Mouse (Mus musculus) liver, embryonic 14.5 days (tissue): ENCODE measurements around the gene Fen1. TPM values are rescaled to one million over a fixed set of nuclear protein-coding genes. Genes with fewer than 3 reads are reported as not detected.

Source experiments
- ATAC-seq: fragments of 200-750 bp; cut with Nextera tagmentation; 2 replicates; pipeline ENCODE4 v1.8.0; 2017; ENCODE audit warnings: moderate number of reproducible peaks, mild to moderate bottlenecking, moderate library complexity; ENCODE audit not compliant: insufficient read depth
- DNase-seq, 3 experiments: peaks; one replicate each; pipeline ENCODE4 v3.0.0-alpha.2; 2012 to 2013; ENCODE audit warnings: low read depth in 3 of 3, low spot score in 3 of 3
- H3K27ac ChIP-seq: fragments of 300-500 bp; sonication (generic); 2 replicates; pipeline ENCODE4 v1.5.1; 2014; ENCODE audit warnings: moderate library complexity, mild to moderate bottlenecking, control low read depth, inconsistent platforms
- H3K27me3 ChIP-seq: fragments of 300-500 bp; sonication (generic); 2 replicates; pipeline ENCODE4 v1.6.1; 2014; ENCODE audit warnings: mild to moderate bottlenecking, low read length, moderate library complexity; ENCODE audit not compliant: control insufficient read depth, insufficient read depth
- H3K36me3 ChIP-seq: fragments of 300-500 bp; sonication (generic); replicated peaks from 2 replicates; pipeline ENCODE4 v1.6.1; 2014; ENCODE audit warnings: low read depth; ENCODE audit not compliant: control insufficient read depth, insufficient read depth
- H3K4me1 ChIP-seq, 2 experiments: fragments of 200-500 bp in 1 of 2; fragments of 300-500 bp in 1 of 2; sonication (generic) in 1 of 2; replicated peaks; 2 replicates each; pipeline ENCODE4 v1.6.1; 2012 to 2014; ENCODE audit warnings: antibody characterized with exemption in 1 of 2, inconsistent platforms in 1 of 2, low read length in 1 of 2; ENCODE audit not compliant: control insufficient read depth in 2 of 2, insufficient read depth in 2 of 2
- H3K4me2 ChIP-seq: fragments of 300-500 bp; sonication (generic); 2 replicates; pipeline ENCODE4 v1.6.1; 2014; ENCODE audit warnings: low read depth, mild to moderate bottlenecking, control low read depth, moderate library complexity
- H3K4me3 ChIP-seq, 2 experiments: fragments of 200-500 bp in 1 of 2; fragments of 300-500 bp in 1 of 2; sonication (generic) in 1 of 2; 2 replicates each; pipeline ENCODE4 v1.5.1; 2012 to 2014; ENCODE audit warnings: low read depth in 2 of 2, low read length in 2 of 2, mild to moderate bottlenecking in 2 of 2, control low read depth in 1 of 2, inconsistent platforms in 1 of 2, moderate library complexity in 1 of 2; ENCODE audit not compliant: insufficient read depth in 1 of 2
- H3K9ac ChIP-seq: fragments of 300-500 bp; sonication (generic); replicated peaks from 2 replicates; pipeline ENCODE4 v1.6.1; 2014; ENCODE audit warnings: mild to moderate bottlenecking, control low read depth, moderate library complexity
- H3K9me3 ChIP-seq: fragments of 300-500 bp; sonication (generic); 2 replicates; pipeline ENCODE4 v1.6.1; 2016; ENCODE audit warnings: low read length, mixed read lengths; ENCODE audit not compliant: control insufficient read depth
- CTCF ChIP-seq: IDR thresholded peaks from 2 replicates; pipeline ENCODE4 v1.5.1; 2016; ENCODE audit warnings: antibody characterized with exemption, low read depth, control low read depth
- EP300 ChIP-seq: IDR thresholded peaks from 2 replicates; pipeline ENCODE4 v1.6.1; 2016; ENCODE audit warnings: antibody characterized with exemption, low read depth
- WGBS: fragments of 180-500 bp; shearing (Covaris S2); extraction: QIAGEN DNeasy Blood & Tissue Kit; methylation state at CpG from one replicate; pipeline ENCODE4 v1.1.7; 2014; ENCODE audit not compliant: insufficient replicate concordance; 5-methylcytosine and 5-hydroxymethylcytosine counted together
- polyA plus RNA-seq, 2 experiments: library from polyadenylated mRNA; depleted of rRNA in 1 of 2; stranded (reverse) in 1 of 2; unstranded in 1 of 2; fragments of >200 nt; fragmentation: Nextera tagmentation in 1 of 2; extraction: Ambion mirVana in 1 of 2; gene quantifications; 2 replicates each; pipeline versions ENCODE4 v1.2.1 to v1.2.3; 2012 to 2014

Fen1 gene
- polyA plus RNA-seq, 2 experiments: 75.8 to 131 TPM

- no peak for DNase-seq
- Histone ChIP-seq H3K27me3 (no peaks in the 10 kb centered on the region), H3K36me3 (no peaks in the 10 kb centered on the region), H3K4me3 (no peak overlapping the region), H3K27ac (no peak overlapping the region), H3K4me1 (peaks cover 0 to 8% of the 10 kb centered on the region in 2 experiments; a peak in 1 of 4 replicates), H3K4me2 (no peak overlapping the region), H3K9ac (no peak overlapping the region), H3K9me3 (no peaks in the 10 kb centered on the region)
- WGBS: 36% methylated on average over 26 of the region's 26 CpGs
- ATAC-seq: peak; percentile 9; the same call in 1 of the 2 replicates
- TF ChIP-seq EP300 (no peak), CTCF (0 out of 2 replicates have a peak, but pooled peaks have one; percentile 8)
These were observed 20.9 kb upstream of the Fen1 start for GRCm38 (mm10) chr19:10224637-10225453.

- H3K27me3 ChIP-seq: no peaks in the 10 kb centered on the region
- H3K9me3 ChIP-seq: no peaks in the 10 kb centered on the region
- DNase-seq (no peak), ATAC-seq (no peak)
- TF ChIP-seq EP300 (no peak), CTCF (no peak)
- WGBS: 37% methylated on average over 4 of the region's 4 CpGs
- no peak overlapping the region for H3K9ac ChIP-seq
- H3K4me2 ChIP-seq: no peak overlapping the region
- H3K27ac ChIP-seq: no peak overlapping the region
- H3K4me1 ChIP-seq: peaks cover 0 to 8% of the 10 kb centered on the region in 2 experiments; a peak in 1 of 4 replicates
- H3K4me3 ChIP-seq: no peak overlapping the region
- H3K36me3 ChIP-seq: no peaks in the 10 kb centered on the region
These were observed 19.6 kb upstream of the Fen1 start for GRCm38 (mm10) chr19:10223561-10223960.

GRCm38 (mm10) chr19:10222656-10223055 lies 18.7 kb upstream of the Fen1 start:
- H3K4me2 ChIP-seq: no peak overlapping the region
- ATAC-seq: no peak

DNA sequence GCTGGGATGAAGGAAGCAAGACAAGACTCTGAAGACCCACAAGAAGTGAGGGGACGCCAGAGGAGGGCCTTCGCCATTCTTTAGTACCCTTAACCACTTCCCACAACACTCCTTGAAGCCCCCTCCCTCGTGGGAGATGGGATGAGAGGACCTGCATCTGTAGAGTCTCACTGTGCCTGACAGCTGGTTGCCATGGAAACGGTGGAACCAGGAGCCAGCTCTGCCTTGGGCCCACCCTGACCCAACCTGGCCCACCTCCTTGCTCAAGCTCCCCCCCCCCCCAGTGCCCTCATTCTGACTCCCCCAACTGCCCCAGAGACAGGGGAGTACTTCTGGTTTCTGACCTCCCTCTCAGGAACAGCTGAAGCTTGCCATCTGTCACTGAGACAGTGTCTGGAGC lies 17.6 kb upstream of the Fen1 start:
- H3K4me1 ChIP-seq: peaks cover 0 to 8% of the 10 kb centered on the region in 2 experiments; a peak in 1 of 4 replicates
- no peak for ATAC-seq
- DNase-seq: no peak
- H3K27me3 ChIP-seq: no peaks in the 10 kb centered on the region
- 40% methylated on average over 4 of the region's 4 CpGs for WGBS
- H3K4me3 ChIP-seq: no peak overlapping the region
- no peak for TF ChIP-seq CTCF
- no peak for TF ChIP-seq EP300
- no peak overlapping the region for H3K9ac ChIP-seq
- H3K27ac ChIP-seq: no peak overlapping the region
- no peaks in the 10 kb centered on the region for H3K9me3 ChIP-seq
- no peak overlapping the region for H3K4me2 ChIP-seq
- H3K36me3 ChIP-seq: no peaks in the 10 kb centered on the region

More at GRCm38 (mm10) chr19:10222656-10223055, 18.7 kb upstream of the Fen1 start:
- H3K27ac ChIP-seq: no peak overlapping the region
- no peak for DNase-seq
- no peak overlapping the region for H3K4me3 ChIP-seq
- no peak for TF ChIP-seq EP300
- WGBS: 27% methylated on average over 8 of the region's 8 CpGs
- no peak overlapping the region for H3K9ac ChIP-seq
- H3K36me3 ChIP-seq: no peaks in the 10 kb centered on the region
- H3K9me3 ChIP-seq: no peaks in the 10 kb centered on the region
- H3K4me1 ChIP-seq: peaks cover 0 to 8% of the 10 kb centered on the region in 2 experiments; a peak in 1 of 4 replicates
- H3K27me3 ChIP-seq: no peaks in the 10 kb centered on the region

DNA sequence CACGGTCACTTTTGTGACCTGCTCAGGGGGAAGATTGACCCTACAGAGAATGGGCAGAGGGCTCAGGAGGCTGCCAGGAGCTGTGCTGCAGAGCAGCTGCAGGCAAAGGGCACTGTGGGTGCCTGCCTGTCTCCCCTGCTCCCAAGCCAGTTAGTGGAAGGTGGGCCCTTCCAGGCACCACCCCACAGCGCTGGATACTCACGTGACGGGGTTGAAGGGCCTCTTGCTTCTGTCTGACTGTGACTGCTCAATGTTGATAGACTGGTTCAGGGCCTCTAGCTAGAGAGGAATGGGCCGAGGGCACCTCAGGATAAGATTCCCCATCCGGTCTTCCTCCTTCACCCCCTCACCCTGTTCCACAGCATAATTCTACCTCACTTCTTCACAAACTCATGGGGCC lies 15.6 kb upstream of the Fen1 start:
- H3K9ac ChIP-seq: no peak overlapping the region
- ATAC-seq (no peak), DNase-seq (no peak)
- no peak overlapping the region for H3K27ac ChIP-seq
- no peak for TF ChIP-seq EP300
- no peak for TF ChIP-seq CTCF
- no peaks in the 10 kb centered on the region for H3K9me3 ChIP-seq
- no peaks in the 10 kb centered on the region for H3K27me3 ChIP-seq
- no peaks in the 10 kb centered on the region for H3K36me3 ChIP-seq
- no peak overlapping the region for H3K4me2 ChIP-seq
- 0 out of 4 replicates have a peak, but pooled peaks cover 0 to 2% of the 10 kb centered on the region in 2 experiments for H3K4me1 ChIP-seq
- 57% methylated on average over 6 of the region's 6 CpGs for WGBS
- H3K4me3 ChIP-seq: no peak overlapping the region
